Mouse (Mus musculus) heart, adult 10 weeks (tissue): ENCODE results near the gene Svep1. TPM values are rescaled to one million over a fixed set of nuclear protein-coding genes. Genes with fewer than 3 reads are reported as not detected.

Experiments
- polyA plus RNA-seq: library from polyadenylated mRNA; stranded (reverse); fragments of 350-450 nt; fragmentation: Illumina TruSeq; extraction: RNeasy Lipid Tissue Mini Kit (QIAGEN cat#74804); gene quantifications from one replicate; pipeline ENCODE4 v1.2.3, GENCODE M21; 2014; ENCODE audit warnings: low read depth, low replicate concordance

Svep1 gene
- 3.0 TPM for polyA plus RNA-seq

GRCm38 (mm10) chr4:58206115-58206945, at the start of gene Svep1:
Gene Svep1, minus strand, starts transcription at chr4:58206859.

DNA sequence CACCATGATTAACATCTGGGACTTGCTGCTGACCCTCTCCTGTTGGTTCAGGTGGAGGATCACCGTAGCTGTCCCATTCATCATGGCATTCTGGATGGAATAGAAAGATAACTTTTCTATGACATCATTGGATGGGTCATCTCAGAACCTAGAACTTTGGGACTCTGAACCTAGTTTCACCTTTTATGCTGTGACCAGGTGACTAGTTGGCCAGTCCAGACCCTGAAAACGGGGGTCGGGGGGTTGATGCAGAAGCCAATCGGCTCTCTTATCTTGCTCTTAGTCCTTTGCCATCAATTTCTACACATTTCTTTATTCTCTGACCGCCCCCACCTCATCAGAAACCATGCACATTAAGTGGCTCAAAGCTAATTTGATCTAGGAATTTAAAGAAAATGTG, 197.6 kb downstream of the Svep1 start, which contains the start of gene Txndc8:
Gene Txndc8 (minus strand): TSS at position 101 of the 400 bp plus-strand sequence.

Other genes with a start within 250 kb of the Svep1 start
- not detected for gene Txndc8, start 197.7 kb downstream of the Svep1 start, polyA plus RNA-seq
- gene Musk, start 79.1 kb upstream of the Svep1 start, polyA plus RNA-seq = 0.26 TPM